10 mouse cellular contexts compared by ENCODE assay signal in the genomic region with DNA sequence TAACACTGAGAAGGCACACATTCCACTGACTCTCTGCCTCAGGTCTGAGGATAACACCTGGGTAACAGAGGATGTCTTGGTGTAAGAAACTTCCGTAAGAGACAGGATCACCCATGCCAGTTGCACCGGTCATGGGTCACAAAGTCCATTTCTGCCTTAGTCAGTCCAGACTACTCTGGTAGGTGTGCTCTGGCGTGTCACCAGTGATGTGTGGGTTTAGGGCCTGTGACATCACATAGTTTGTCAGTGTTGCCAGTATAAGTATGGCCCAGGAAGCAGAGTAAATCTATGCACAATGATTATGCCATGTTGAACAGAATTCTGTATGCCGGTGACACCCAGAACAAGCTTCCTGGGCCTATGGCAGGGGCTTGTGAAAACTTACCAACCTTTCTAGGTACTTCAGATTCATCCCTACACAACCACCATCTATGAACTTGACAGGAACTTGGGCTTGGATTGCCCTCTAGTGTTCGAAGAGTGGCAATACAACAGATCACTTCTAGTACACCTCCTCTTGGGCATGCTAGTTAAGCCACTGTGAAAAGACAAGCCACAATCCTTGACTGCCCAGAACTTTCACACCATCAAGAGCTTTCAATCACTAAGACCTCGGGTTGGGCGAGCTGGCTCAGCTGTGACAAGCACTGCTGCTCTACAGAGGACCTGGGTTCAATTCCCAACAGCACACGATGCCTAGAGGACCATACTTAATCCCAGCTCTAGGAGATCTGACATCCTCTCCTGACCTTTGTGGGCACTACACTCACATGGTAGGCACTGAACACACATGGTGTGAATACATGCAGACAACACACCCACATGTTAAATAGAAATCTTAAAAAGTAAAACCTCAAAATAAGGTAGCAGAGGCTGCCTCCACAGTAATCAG. TPM values are rescaled to one million over a fixed set of nuclear protein-coding genes. Genes with fewer than 3 reads are reported as not detected.
DNase-seq lines count a peak whose midpoint lies in the region; ATAC-seq lines count a peak whose summit lies in the region.
"Had no signal": no experiment of that assay in that cellular context is flagged by ENCODE, and none has a peak within 500 bp of the region (broad histone marks: within the 10 kb centered on the region; RNA-seq: fewer than 3 reads in every experiment).

No protein-coding gene starts in this region.

- WGBS in forebrain, embryonic 14.5 days, result 63% methylated on average over 8 of the region's 8 CpGs
- 70% methylated on average over 8 of the region's 8 CpGs for WGBS in midbrain, embryonic 14.5 days

- no peaks in the 10 kb centered on the region for H3K27me3 ChIP-seq in forebrain, embryonic 14.5 days (replicated peaks; ENCODE audit: control insufficient read depth, insufficient read depth, low read length)
- no peaks in the 10 kb centered on the region for H3K27me3 ChIP-seq in midbrain, embryonic 14.5 days (ENCODE audit: control insufficient read depth, insufficient read depth, low read length)
- H3K27me3 ChIP-seq: embryonic facial prominence, embryonic 15.5 days had no signal

- ATAC-seq in forebrain, embryonic 14.5 days, result peak; percentile 69
- no peak; the same call in 1 of the 2 replicates for ATAC-seq in midbrain, embryonic 14.5 days (ENCODE audit: low FRiP score, low TSS enrichment)

- H3K4me2 ChIP-seq in forebrain, embryonic 14.5 days (ENCODE audit: low read length), result no peak overlapping the region
- H3K4me2 ChIP-seq in midbrain, embryonic 14.5 days (ENCODE audit: low read length), result no peak overlapping the region
- H3K4me2 ChIP-seq: embryonic facial prominence, embryonic 15.5 days had no signal

- no peak overlapping the region for H3K27ac ChIP-seq in forebrain, embryonic 14.5 days (ENCODE audit: low read depth, low read length)
- no peak overlapping the region for H3K27ac ChIP-seq in midbrain, embryonic 14.5 days (replicated peaks; ENCODE audit: low read depth, low read length)
- H3K27ac ChIP-seq: embryonic facial prominence, embryonic 15.5 days had no signal

- H3K9me3 ChIP-seq in forebrain, embryonic 14.5 days (replicated peaks; ENCODE audit: control insufficient read depth, low read length), result no peaks in the 10 kb centered on the region
- H3K9me3 ChIP-seq in midbrain, embryonic 14.5 days (ENCODE audit: control insufficient read depth, low read length), result no peaks in the 10 kb centered on the region
- H3K9me3 ChIP-seq: embryonic facial prominence, embryonic 15.5 days had no signal

- H3K4me1 ChIP-seq in forebrain, embryonic 14.5 days (ENCODE audit: control insufficient read depth, insufficient read depth, low read length), result no peaks in the 10 kb centered on the region
- H3K4me1 ChIP-seq in midbrain, embryonic 14.5 days (ENCODE audit: control insufficient read depth, insufficient read depth, low read length), result no peaks in the 10 kb centered on the region
- H3K4me1 ChIP-seq: embryonic facial prominence, embryonic 15.5 days had no signal

- intact Hi-C loops in left cerebral cortex, postnatal 10 days (cut with DNase I), result loop anchor here (2.0 kb wide), 2 partner anchors 238 to 248 kb away; no protein-coding TSS in a partner anchor

- peaks cover 76% of the 10 kb centered on the region for H3K36me3 ChIP-seq in forebrain, embryonic 14.5 days (ENCODE audit: control insufficient read depth, insufficient read depth, low read length)
- H3K36me3 ChIP-seq in midbrain, embryonic 14.5 days (ENCODE audit: control insufficient read depth, insufficient read depth, low read length), result peaks cover 71% of the 10 kb centered on the region

- DNase-seq in ovary, postnatal 36 days (ENCODE audit: low spot score), result peak; percentile 20
- DNase-seq in ovary, adult 18-20 months (ENCODE audit: low spot score), result no peak
- peak; percentile 42 for DNase-seq in c-Kit-positive CD71-positive TER-119-negative erythroid progenitor cells, embryonic 14.5 days (ENCODE audit: low read depth)
- peak; percentile 90 for DNase-seq in forebrain, embryonic 14.5 days (ENCODE audit: low spot score)
- peak; percentile 68 for DNase-seq in induced T-regulatory cell, adult 2 months (ENCODE audit: low read depth)
- peak; percentile 29 to 54 for DNase-seq in left cerebral cortex, postnatal 10 days (ENCODE audit: extremely low spot score in 1 of 2, low spot score in 2 of 2)
- peak; percentile 90 for DNase-seq in midbrain, embryonic 14.5 days
- peak; percentile 8 to 44 for DNase-seq in thymus, postnatal 10 days (ENCODE audit: low spot score in 2 of 2)

- H3K9ac ChIP-seq in forebrain, embryonic 14.5 days (ENCODE audit: low read length), result no peak overlapping the region
- no peak overlapping the region for H3K9ac ChIP-seq in midbrain, embryonic 14.5 days (replicated peaks; ENCODE audit: low read length)
- H3K9ac ChIP-seq: embryonic facial prominence, embryonic 15.5 days had no signal

- H3K4me3 ChIP-seq in forebrain, embryonic 14.5 days (ENCODE audit: low read depth, low read length), result no peak overlapping the region
- no peak overlapping the region for H3K4me3 ChIP-seq in midbrain, embryonic 14.5 days (replicated peaks; ENCODE audit: low read depth, low read length)
- H3K4me3 ChIP-seq: embryonic facial prominence, embryonic 15.5 days; myocyte had no signal

RNA-seq across cellular contexts. Expression of a gene that starts 20.8 kb away (rescaled TPM):
- polyA plus RNA-seq in forebrain, embryonic 14.5 days (2014; fragmentation: Nextera tagmentation; extraction: Ambion mirVana), result 31.3 and 34.4 TPM in 2 replicates
- total RNA-seq in left cerebral cortex, postnatal 10 days (2021), result 10 to 100 TPM; 26.2 to 26.8 TPM
- polyA plus RNA-seq in midbrain, embryonic 14.5 days (2014; fragmentation: Nextera tagmentation; extraction: Ambion mirVana), result 23.4 and 31.6 TPM in 2 replicates
